Comparison of ENCODE assay signal across 14 mouse cellular contexts in genomic region chr16:31551416-31552151, GRCm38 (mm10).
A peak's percentile ranks its signal among the peaks of the same experiment; 100 is the strongest.
DNase-seq lines count a peak whose midpoint lies in the region; ATAC-seq and TF ChIP-seq lines count a peak whose summit lies in the region.
"Had no signal": no experiment of that assay in that cellular context is flagged by ENCODE, and none has a peak within 500 bp of the region (broad histone marks: within the 10 kb centered on the region; RNA-seq: fewer than 3 reads in every experiment).

No protein-coding gene starts in this region.

- no peak for TF ChIP-seq POLR2A in embryonic fibroblast, embryonic 13.5 days (IDR thresholded peaks at IDR 0.05; ENCODE audit: low read depth, low read length)

- TF ChIP-seq CTCF in embryonic fibroblast, embryonic 13.5 days (IDR thresholded peaks at IDR 0.05; ENCODE audit: borderline replicate concordance, insufficient read depth, low read length): no peak
- TF ChIP-seq CTCF in lung, embryonic 14.5 days (IDR thresholded peaks at IDR 0.05; ENCODE audit: low read depth): no peak

- ATAC-seq in lung, embryonic 14.5 days (ENCODE audit: insufficient read depth): peak; percentile 71; the same call in 1 of the 2 replicates
- no peak for ATAC-seq in cerebellum, adult (ENCODE audit: insufficient number of reproducible peaks, low FRiP score, low TSS enrichment)

- no peak overlapping the region for H3K4me3 ChIP-seq in embryonic fibroblast, embryonic 13.5 days (ENCODE audit: insufficient read depth, low read length)
- no peak overlapping the region for H3K4me3 ChIP-seq in lung, embryonic 14.5 days (ENCODE audit: low read depth, low read length)
- H3K4me3 ChIP-seq: heart, embryonic 13.5 days; neural tube, embryonic 12.5 days had no signal

- WGBS in lung, embryonic 14.5 days: 26% methylated on average over 11 of the region's 11 CpGs

- H3K4me2 ChIP-seq in lung, embryonic 14.5 days: no peak overlapping the region
- H3K4me2 ChIP-seq: heart, embryonic 13.5 days; neural tube, embryonic 12.5 days had no signal

- no peaks in the 10 kb centered on the region for H3K9me3 ChIP-seq in lung, embryonic 14.5 days (ENCODE audit: low read depth, low read length)
- H3K9me3 ChIP-seq: heart, embryonic 13.5 days; neural tube, embryonic 12.5 days had no signal

- peak; percentile 20 for DNase-seq in gastrocnemius, postnatal 14 days
- DNase-seq in gastrocnemius, postnatal 36 days: no peak
- DNase-seq in Muller cell, postnatal 12 days (ENCODE audit: inconsistent ontology term): peak; percentile 62
- DNase-seq in lung, embryonic 14.5 days: peak; percentile 66
- DNase-seq in cerebellum, postnatal 14 days: no peak
- DNase-seq in adrenal gland, postnatal 14 days: no peak
- DNase-seq: cerebellum, adult 2 months; kidney, adult 9 months; liver; spleen, adult 18-20 months had no signal

- H3K4me1 ChIP-seq in embryonic fibroblast, embryonic 13.5 days (ENCODE audit: control insufficient read depth, insufficient read depth, low read length): peaks cover 7% of the 10 kb centered on the region
- H3K4me1 ChIP-seq in lung, embryonic 14.5 days (ENCODE audit: insufficient read depth): peaks cover 9% of the 10 kb centered on the region

- no peaks in the 10 kb centered on the region for H3K27me3 ChIP-seq in lung, embryonic 14.5 days (ENCODE audit: insufficient read depth, low read length)
- H3K27me3 ChIP-seq: neural tube, embryonic 12.5 days had no signal

- intact Hi-C loops in gastrocnemius, postnatal 14 days (cut with DNase I; ENCODE audit: low total_unique reads): no loop called here
- intact Hi-C loops in gastrocnemius, postnatal 36 days (cut with DNase I): no loop called here

- H3K36me3 ChIP-seq in lung, embryonic 14.5 days (ENCODE audit: insufficient read depth): no peaks in the 10 kb centered on the region
- H3K36me3 ChIP-seq: heart, embryonic 13.5 days; neural tube, embryonic 12.5 days had no signal

- H3K9ac ChIP-seq in lung, embryonic 14.5 days: no peak overlapping the region
- H3K9ac ChIP-seq: heart, embryonic 13.5 days; neural tube, embryonic 12.5 days had no signal

- peak overlapping the region; percentile 43 for H3K27ac ChIP-seq in embryonic fibroblast, embryonic 13.5 days (ENCODE audit: insufficient read depth, low read length)
- peak overlapping the region; percentile 13; the same call in 1 of the 2 replicates for H3K27ac ChIP-seq in lung, embryonic 14.5 days (ENCODE audit: low read depth)
- H3K27ac ChIP-seq: heart, embryonic 13.5 days; neural tube, embryonic 12.5 days had no signal

Comparison
In these comparisons a context has a peak if more than half of its experiments do, and no peak if none do; other contexts are left out.
1. DNase-seq: peak in gastrocnemius, postnatal 14 days (single experiment), Muller cell, postnatal 12 days (single experiment) and lung, embryonic 14.5 days (single experiment); none in gastrocnemius, postnatal 36 days (0 of 2), cerebellum, postnatal 14 days (0 of 2) and adrenal gland, postnatal 14 days (single experiment).